Comparison of ENCODE assay signal across 36 mouse cellular contexts in genomic region chr5:136646731-136647328, GRCm38 (mm10). TPM values are rescaled to one million over a fixed set of nuclear protein-coding genes. Genes with fewer than 3 reads are reported as not detected.
DNase-seq lines count a peak whose midpoint lies in the region; ATAC-seq and TF ChIP-seq lines count a peak whose summit lies in the region.
"Had no signal": no experiment of that assay in that cellular context is flagged by ENCODE, and none has a peak within 500 bp of the region (broad histone marks: within the 10 kb centered on the region; RNA-seq: fewer than 3 reads in every experiment).

No protein-coding gene starts in this region.

- no peaks in the 10 kb centered on the region for H3K36me3 ChIP-seq in splenic B cell, adult 2 months (ENCODE audit: control insufficient read depth, insufficient read depth, low read length, poor library complexity, severe bottlenecking)
- H3K36me3 ChIP-seq in lung, postnatal 0 days (ENCODE audit: insufficient read depth, low read length) = no peaks in the 10 kb centered on the region
- H3K36me3 ChIP-seq: embryonic facial prominence, embryonic 13.5 days; G1E; hindbrain, embryonic 10.5 days; intestine, embryonic 15.5 days; liver, embryonic 12.5 days; midbrain, embryonic 15.5 days; neural tube, embryonic 12.5 days; stomach, embryonic 15.5 days had no signal

- TF ChIP-seq CTCF in lung, postnatal 0 days (IDR thresholded peaks at IDR 0.05) = no peak

- ATAC-seq in common myeloid progenitor, adult 5-6 weeks (replicated peaks; ENCODE audit: low read depth, poor library complexity, severe bottlenecking) = peak; percentile 51; the same call in 1 of the 2 replicates
- no peak for ATAC-seq in lung, postnatal 0 days
- no peak for ATAC-seq in monocyte, adult 5-6 weeks (replicated peaks; ENCODE audit: insufficient number of reproducible peaks, low FRiP score, low TSS enrichment, poor library complexity, severe bottlenecking)
- ATAC-seq in erythroid progenitor cell, adult 5-6 weeks (replicated peaks; ENCODE audit: low FRiP score, poor library complexity, severe bottlenecking) = no peak
- ATAC-seq: forebrain, postnatal 0 days; hindbrain, embryonic 16.5 days; liver, embryonic 12.5 days; liver, postnatal 0 days; midbrain, embryonic 15.5 days; Patski had no signal

- DNase-seq in spleen, postnatal 36 days (ENCODE audit: low spot score in 2 of 2) = peak; percentile 29 to 36
- no peak for DNase-seq in spleen, adult 18-20 months
- DNase-seq in splenic B cell, adult 2 months (ENCODE audit: low read depth, low spot score) = peak; percentile 63
- DNase-seq in thymus, postnatal 4 days = peak; percentile 53
- DNase-seq in lung, postnatal 0 days (ENCODE audit: low spot score) = no peak
- DNase-seq: adrenal gland, postnatal 14 days; cerebellum, adult 11-12 months; cerebellum, adult 9-11 months; forebrain, postnatal 0 days; gastrocnemius, postnatal 10 days; heart, postnatal 14 days; kidney, adult 2 months; layer of hippocampus, adult 9-11 months; left cerebral cortex, postnatal 4 days; liver, postnatal 0 days; lung, postnatal 4 days; right cerebral cortex, postnatal 4 days had no signal

- no peak overlapping the region for H3K4me3 ChIP-seq in lung, postnatal 0 days (ENCODE audit: low read depth, low read length)
- H3K4me3 ChIP-seq: embryonic facial prominence, embryonic 13.5 days; hindbrain, embryonic 10.5 days; intestine, embryonic 15.5 days; liver, embryonic 12.5 days; midbrain, embryonic 15.5 days; neural tube, embryonic 12.5 days; stomach, embryonic 15.5 days had no signal

- TF ChIP-seq EP300 in lung, postnatal 0 days (IDR thresholded peaks at IDR 0.05) = no peak

- H3K27me3 ChIP-seq in splenic B cell, adult 2 months (ENCODE audit: control insufficient read depth, insufficient read depth, low read length, poor library complexity, severe bottlenecking) = no peaks in the 10 kb centered on the region
- H3K27me3 ChIP-seq in lung, postnatal 0 days (replicated peaks; ENCODE audit: insufficient read depth, low read length) = no peaks in the 10 kb centered on the region
- H3K27me3 ChIP-seq: embryonic facial prominence, embryonic 13.5 days; intestine, embryonic 15.5 days; liver, embryonic 12.5 days; midbrain, embryonic 15.5 days; neural tube, embryonic 12.5 days; Patski; stomach, embryonic 15.5 days had no signal

- no peak overlapping the region for H3K9ac ChIP-seq in lung, postnatal 0 days (replicated peaks; ENCODE audit: low read depth)
- H3K9ac ChIP-seq: embryonic facial prominence, embryonic 13.5 days; forebrain, postnatal 0 days; intestine, embryonic 15.5 days; liver, embryonic 12.5 days; liver, postnatal 0 days; midbrain, embryonic 15.5 days; neural tube, embryonic 12.5 days; stomach, embryonic 15.5 days had no signal

- H3K27ac ChIP-seq in lung, postnatal 0 days (ENCODE audit: low read length) = no peak overlapping the region
- H3K27ac ChIP-seq: embryonic facial prominence, embryonic 13.5 days; hindbrain, embryonic 10.5 days; intestine, embryonic 15.5 days; kidney, postnatal 0 days; liver, embryonic 12.5 days; midbrain, embryonic 15.5 days; neural tube, embryonic 12.5 days; stomach, embryonic 15.5 days had no signal

- WGBS in lung, postnatal 0 days = 72% methylated on average over 4 of the region's 4 CpGs

- H3K9me3 ChIP-seq in lung, postnatal 0 days (ENCODE audit: low read length) = no peaks in the 10 kb centered on the region
- H3K9me3 ChIP-seq: embryonic facial prominence, embryonic 13.5 days; G1E; hindbrain, embryonic 10.5 days; intestine, embryonic 15.5 days; liver, embryonic 12.5 days; midbrain, embryonic 15.5 days; neural tube, embryonic 12.5 days; stomach, embryonic 15.5 days had no signal

- H3K4me1 ChIP-seq in lung, postnatal 0 days (ENCODE audit: insufficient read depth, low read depth, low read length) = no peaks in the 10 kb centered on the region
- H3K4me1 ChIP-seq: embryonic facial prominence, embryonic 13.5 days; hindbrain, embryonic 10.5 days; intestine, embryonic 15.5 days; liver, embryonic 12.5 days; midbrain, embryonic 15.5 days; neural tube, embryonic 12.5 days; stomach, embryonic 15.5 days had no signal

- H3K4me2 ChIP-seq in lung, postnatal 0 days (replicated peaks; ENCODE audit: low read depth, low read length) = no peak overlapping the region
- H3K4me2 ChIP-seq: embryonic facial prominence, embryonic 13.5 days; intestine, embryonic 15.5 days; liver, embryonic 12.5 days; midbrain, embryonic 15.5 days; neural tube, embryonic 12.5 days; stomach, embryonic 15.5 days had no signal

RNA-seq across cellular contexts. Expression of gene Myl10, which starts 46.1 kb away (rescaled TPM):
- total RNA-seq in common myeloid progenitor, adult 5-6 weeks (2017) = 1.1 TPM in 1 of 2 replicates, not detected in the other
- not detected in 2 replicates for polyA plus RNA-seq in lung, postnatal 0 days (2015; fragmentation: Nextera tagmentation; extraction: Ambion mirVana)
- total RNA-seq in monocyte, adult 5-6 weeks (2017) = not detected in 3 replicates
- not detected in 2 replicates for total RNA-seq in erythroid progenitor cell, adult 5-6 weeks (2015; ENCODE audit: low replicate concordance)
- total RNA-seq in erythroid progenitor cell, adult 5-6 weeks (2017; ENCODE audit: low replicate concordance) = not detected in 2 replicates
- total RNA-seq: adrenal gland, postnatal 14 days; forebrain, postnatal 0 days; G1E; heart, postnatal 14 days; left cerebral cortex, adult 18-20 months; left cerebral cortex, postnatal 4 days had no signal
- polyA plus RNA-seq: embryonic facial prominence, embryonic 13.5 days; forebrain, embryonic 11.5 days; forebrain, postnatal 0 days; G1E; heart, embryonic 14.5 days; hindbrain, embryonic 10.5 days; hindbrain, embryonic 16.5 days; intestine, embryonic 15.5 days; kidney, adult 2 months; kidney, postnatal 0 days; limb, embryonic 14.5 days; liver, embryonic 12.5 days; liver, postnatal 0 days; lung, embryonic 16.5 days; midbrain, embryonic 15.5 days; neural tube, embryonic 12.5 days; Patski had no signal

Comparison
In these comparisons a context has a peak if more than half of its experiments do, and no peak if none do; other contexts are left out.
1. DNase-seq: peak in spleen, postnatal 36 days (2 of 2), splenic B cell, adult 2 months (single experiment) and thymus, postnatal 4 days (single experiment); none in spleen, adult 18-20 months (0 of 2) and lung, postnatal 0 days (single experiment).